Comparison of ENCODE assay signal across 8 mouse cellular contexts in genomic region chr5:123444069-123444468, GRCm38 (mm10). TPM values are rescaled to one million over a fixed set of nuclear protein-coding genes. Genes with fewer than 3 reads are reported as not detected.
DNase-seq lines count a peak whose midpoint lies in the region; ATAC-seq and TF ChIP-seq lines count a peak whose summit lies in the region.
"Had no signal": no experiment of that assay in that cellular context is flagged by ENCODE, and none has a peak within 500 bp of the region (broad histone marks: within the 10 kb centered on the region; RNA-seq: fewer than 3 reads in every experiment).

No protein-coding gene starts in this region.

- peaks cover 91% of the 10 kb centered on the region for H3K36me3 ChIP-seq in G1E (replicated peaks)

- H3K4me3 ChIP-seq in G1E (ENCODE audit: low read depth, low read length), result no peak overlapping the region

- peak; percentile 85 for TF ChIP-seq CTCF in G1E (IDR thresholded peaks at IDR 0.05; ENCODE audit: low read depth, low read length)

- no peak for ATAC-seq in G1E (ENCODE audit: extremely low read depth, insufficient number of reproducible peaks, low FRiP score, poor library complexity, severe bottlenecking)

- H3K4me1 ChIP-seq in G1E (ENCODE audit: insufficient read depth, low read depth, low read length), result no peaks in the 10 kb centered on the region

- no peaks in the 10 kb centered on the region for H3K9me3 ChIP-seq in G1E (replicated peaks)

- H3K27me3 ChIP-seq in G1E (ENCODE audit: insufficient read depth, low read length), result no peaks in the 10 kb centered on the region

- DNase-seq in CD4-positive helper T cell, adult 2 months (ENCODE audit: low read depth, low spot score), result peak; percentile 57
- DNase-seq in G1E (ENCODE audit: low spot score), result peak; percentile 52
- peak; percentile 58 for DNase-seq in cerebellum, adult 11-12 months
- peak; percentile 71 to 73 for DNase-seq in frontal cortex, postnatal 25 days (ENCODE audit: low spot score in 2 of 2)
- DNase-seq in kidney, postnatal 25 days, result peak; percentile 56 to 79
- DNase-seq in lung, adult 18-20 months, result peak; percentile 55
- DNase-seq in right cerebral cortex, postnatal 14 days, result peak; percentile 68

RNA-seq across cellular contexts. Expression of gene Lrrc43, which starts 45.0 kb away (rescaled TPM):
- total RNA-seq in G1E (2014; fragmentation: Nextera tagmentation) (not detected in 2 replicates), G1E (2017) (not detected in 2 replicates)
- polyA plus RNA-seq in G1E (2012), result not detected in 2 replicates
- polyA plus RNA-seq: macrophage had no signal

RNA-seq across cellular contexts. Expression of gene Il31, which starts 45.2 kb away (rescaled TPM):
- total RNA-seq in G1E (2014; fragmentation: Nextera tagmentation) (not detected in 2 replicates), G1E (2017) (not detected in 2 replicates)
- not detected in 2 replicates for polyA plus RNA-seq in G1E (2012)
- polyA plus RNA-seq: macrophage had no signal

RNA-seq across cellular contexts. Expression of gene Mlxip, which starts 49.5 kb away (rescaled TPM):
- total RNA-seq in G1E (2014; fragmentation: Nextera tagmentation) (42.8 and 42.9 TPM in 2 replicates), G1E (2017) (3.9 TPM in 2 replicates)
- polyA plus RNA-seq in G1E (2012), result 13.2 and 15.8 TPM in 2 replicates
